Mouse (Mus musculus): ENCODE data around the gene Pakap. TPM values are rescaled to one million over a fixed set of nuclear protein-coding genes. Genes with fewer than 3 reads are reported as not detected.

The Pakap gene
- polyA plus RNA-seq, 1 experiment = 0.38 TPM

- Histone ChIP-seq H3K4me3 (ENCODE audit: control insufficient read depth, insufficient read depth, low read length) (no peak overlapping the region), H3K36me3 (ENCODE audit: control insufficient read depth, insufficient read depth, low read length) (no peaks in the 10 kb centered on the region), H3K27ac (ENCODE audit: control insufficient read depth, insufficient read depth, low read length) (no peak overlapping the region), H3K4me1 (replicated peaks; ENCODE audit: control insufficient read depth, insufficient read depth, low read length) (no peaks in the 10 kb centered on the region), H3K27me3 (ENCODE audit: control insufficient read depth, insufficient read depth, low read length) (no peaks in the 10 kb centered on the region)
- DNase-seq = no peak
- no peak for TF ChIP-seq POLR2A (IDR thresholded peaks at IDR 0.05; ENCODE audit: control insufficient read depth, extremely low read depth, insufficient read depth, low read length, poor library complexity)
- no peak for TF ChIP-seq CTCF (IDR thresholded peaks at IDR 0.05; ENCODE audit: borderline replicate concordance, control insufficient read depth, extremely low read depth, insufficient read depth, low read length, poor library complexity)
- 76% methylated on average over 2 of the region's 2 CpGs for whole genome bisulfite sequencing
Observed at GRCm38 (mm10) chr4:57557102-57557501, 10.9 kb upstream of the Pakap start.

- no peak overlapping the region for H3K27ac ChIP-seq (ENCODE audit: control insufficient read depth, insufficient read depth, low read length)
- no peaks in the 10 kb centered on the region for H3K36me3 ChIP-seq (ENCODE audit: control insufficient read depth, insufficient read depth, low read length)
- H3K4me1 ChIP-seq (replicated peaks; ENCODE audit: control insufficient read depth, insufficient read depth, low read length) = no peaks in the 10 kb centered on the region
- H3K27me3 ChIP-seq (ENCODE audit: control insufficient read depth, insufficient read depth, low read length) = no peaks in the 10 kb centered on the region
- no peak overlapping the region for H3K4me3 ChIP-seq (ENCODE audit: control insufficient read depth, insufficient read depth, low read length)
- TF ChIP-seq CTCF (IDR thresholded peaks at IDR 0.05; ENCODE audit: borderline replicate concordance, control insufficient read depth, extremely low read depth, insufficient read depth, low read length, poor library complexity) = no peak
- TF ChIP-seq POLR2A (IDR thresholded peaks at IDR 0.05; ENCODE audit: control insufficient read depth, extremely low read depth, insufficient read depth, low read length, poor library complexity) = no peak
- DNase-seq = no peak
- WGBS = 60% methylated on average over 1 of the region's 1 CpGs
Observed at GRCm38 (mm10) chr4:57559438-57559837, 8.5 kb upstream of the Pakap start.

- WGBS = 63% methylated on average over 3 of the region's 3 CpGs
- no peak overlapping the region for H3K4me3 ChIP-seq (ENCODE audit: control insufficient read depth, insufficient read depth, low read length)
- TF ChIP-seq POLR2A (IDR thresholded peaks at IDR 0.05; ENCODE audit: control insufficient read depth, extremely low read depth, insufficient read depth, low read length, poor library complexity) = no peak
- no peak for TF ChIP-seq CTCF (IDR thresholded peaks at IDR 0.05; ENCODE audit: borderline replicate concordance, control insufficient read depth, extremely low read depth, insufficient read depth, low read length, poor library complexity)
Observed at GRCm38 (mm10) chr4:57560010-57560409, 8.0 kb upstream of the Pakap start.

GRCm38 (mm10) chr4:57561055-57561454, 6.9 kb upstream of the Pakap start:
- Histone ChIP-seq H3K27me3 (ENCODE audit: control insufficient read depth, insufficient read depth, low read length) (no peaks in the 10 kb centered on the region), H3K4me3 (ENCODE audit: control insufficient read depth, insufficient read depth, low read length) (no peak overlapping the region), H3K27ac (ENCODE audit: control insufficient read depth, insufficient read depth, low read length) (no peak overlapping the region), H3K36me3 (ENCODE audit: control insufficient read depth, insufficient read depth, low read length) (no peaks in the 10 kb centered on the region), H3K4me1 (replicated peaks; ENCODE audit: control insufficient read depth, insufficient read depth, low read length) (no peaks in the 10 kb centered on the region)
- 82% methylated on average over 6 of the region's 6 CpGs for WGBS
- no peak for TF ChIP-seq POLR2A (IDR thresholded peaks at IDR 0.05; ENCODE audit: control insufficient read depth, extremely low read depth, insufficient read depth, low read length, poor library complexity)
- DNase-seq = no peak

More at GRCm38 (mm10) chr4:57560010-57560409, 8.0 kb upstream of the Pakap start:
- DNase-seq = no peak
- Histone ChIP-seq H3K36me3 (ENCODE audit: control insufficient read depth, insufficient read depth, low read length) (no peaks in the 10 kb centered on the region), H3K27me3 (ENCODE audit: control insufficient read depth, insufficient read depth, low read length) (no peaks in the 10 kb centered on the region), H3K4me1 (replicated peaks; ENCODE audit: control insufficient read depth, insufficient read depth, low read length) (no peaks in the 10 kb centered on the region), H3K27ac (ENCODE audit: control insufficient read depth, insufficient read depth, low read length) (no peak overlapping the region)

GRCm38 (mm10) chr4:57565283-57565682, 2.7 kb upstream of the Pakap start:
- DNase-seq = no peak
- no peak overlapping the region for H3K4me3 ChIP-seq (ENCODE audit: control insufficient read depth, insufficient read depth, low read length)
- no peaks in the 10 kb centered on the region for H3K36me3 ChIP-seq (ENCODE audit: control insufficient read depth, insufficient read depth, low read length)
- H3K27ac ChIP-seq (ENCODE audit: control insufficient read depth, insufficient read depth, low read length) = no peak overlapping the region
- TF ChIP-seq CTCF (IDR thresholded peaks at IDR 0.05; ENCODE audit: borderline replicate concordance, control insufficient read depth, extremely low read depth, insufficient read depth, low read length, poor library complexity) (no peak), POLR2A (IDR thresholded peaks at IDR 0.05; ENCODE audit: control insufficient read depth, extremely low read depth, insufficient read depth, low read length, poor library complexity) (no peak)
- H3K27me3 ChIP-seq (ENCODE audit: control insufficient read depth, insufficient read depth, low read length) = peaks cover 3% of the 10 kb centered on the region; the same call in 1 of the 2 replicates
- no peaks in the 10 kb centered on the region for H3K4me1 ChIP-seq (replicated peaks; ENCODE audit: control insufficient read depth, insufficient read depth, low read length)
- 61% methylated on average over 1 of the region's 1 CpGs for WGBS

GRCm38 (mm10) chr4:57565811-57566210, 2.2 kb upstream of the Pakap start:
- Histone ChIP-seq H3K4me1 (replicated peaks; ENCODE audit: control insufficient read depth, insufficient read depth, low read length) (no peaks in the 10 kb centered on the region), H3K27ac (ENCODE audit: control insufficient read depth, insufficient read depth, low read length) (no peak overlapping the region), H3K27me3 (ENCODE audit: control insufficient read depth, insufficient read depth, low read length) (peaks cover 3% of the 10 kb centered on the region; the same call in 1 of the 2 replicates), H3K36me3 (ENCODE audit: control insufficient read depth, insufficient read depth, low read length) (no peaks in the 10 kb centered on the region), H3K4me3 (ENCODE audit: control insufficient read depth, insufficient read depth, low read length) (no peak overlapping the region)
- TF ChIP-seq POLR2A (IDR thresholded peaks at IDR 0.05; ENCODE audit: control insufficient read depth, extremely low read depth, insufficient read depth, low read length, poor library complexity) (no peak), CTCF (IDR thresholded peaks at IDR 0.05; ENCODE audit: borderline replicate concordance, control insufficient read depth, extremely low read depth, insufficient read depth, low read length, poor library complexity) (no peak)
- peak; percentile 10 for DNase-seq
- WGBS = 57% methylated on average over 2 of the region's 2 CpGs

All from thymus, adult 2 months (tissue).